Comparison of ENCODE assay signal across 9 mouse cellular contexts in the genomic region with DNA sequence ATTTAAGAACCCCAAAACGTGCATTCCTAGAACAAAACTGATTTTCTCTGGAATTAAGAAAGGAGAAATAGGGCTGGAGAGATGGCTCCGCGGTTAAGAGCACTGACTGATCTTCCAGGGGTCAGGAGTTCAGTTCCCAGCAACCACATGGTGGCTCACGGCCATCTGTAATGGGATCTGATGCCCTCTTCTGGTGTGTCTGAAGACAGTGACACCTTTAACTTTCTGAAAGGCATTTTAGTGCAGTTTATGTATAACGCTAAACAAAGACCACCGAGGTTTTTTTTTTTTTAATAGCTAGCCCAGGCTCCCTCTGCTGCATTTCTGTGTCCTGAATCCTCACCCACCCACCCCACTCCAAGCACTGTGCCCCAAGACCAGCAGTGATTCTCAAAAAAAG. TPM values are rescaled to one million over a fixed set of nuclear protein-coding genes. Genes with fewer than 3 reads are reported as not detected.
DNase-seq lines count a peak whose midpoint lies in the region; ATAC-seq and TF ChIP-seq lines count a peak whose summit lies in the region.
"Had no signal": no experiment of that assay in that cellular context is flagged by ENCODE, and none has a peak within 500 bp of the region (broad histone marks: within the 10 kb centered on the region; RNA-seq: fewer than 3 reads in every experiment).

No protein-coding gene starts in this region.

- H3K36me3 ChIP-seq in heart, embryonic 16.5 days (ENCODE audit: control insufficient read depth, insufficient read depth): no peaks in the 10 kb centered on the region
- H3K36me3 ChIP-seq in embryonic facial prominence, embryonic 11.5 days (replicated peaks; ENCODE audit: control insufficient read depth, insufficient read depth, low read depth, low read length): no peaks in the 10 kb centered on the region
- H3K36me3 ChIP-seq in hindbrain, embryonic 14.5 days (replicated peaks; ENCODE audit: control insufficient read depth, insufficient read depth): no peaks in the 10 kb centered on the region
- H3K36me3 ChIP-seq in midbrain, embryonic 12.5 days: no peaks in the 10 kb centered on the region

- H3K27ac ChIP-seq in heart, embryonic 16.5 days (ENCODE audit: low read length): no peak overlapping the region
- H3K27ac ChIP-seq in embryonic facial prominence, embryonic 11.5 days (replicated peaks; ENCODE audit: low read depth, low read length): no peak overlapping the region
- 0 out of 2 replicates have a peak overlapping the region, but pooled peaks have one; percentile 38 for H3K27ac ChIP-seq in hindbrain, embryonic 14.5 days
- H3K27ac ChIP-seq in midbrain, embryonic 12.5 days (replicated peaks): no peak overlapping the region

- peak overlapping the region; percentile 73 for H3K4me2 ChIP-seq in heart, embryonic 16.5 days (ENCODE audit: low read depth, low read length)
- H3K4me2 ChIP-seq in embryonic facial prominence, embryonic 11.5 days (ENCODE audit: low read depth, low read length): peak overlapping the region; percentile 19; the same call in 1 of the 2 replicates
- H3K4me2 ChIP-seq in hindbrain, embryonic 14.5 days (replicated peaks): peak overlapping the region; percentile 9; the same call in 1 of the 2 replicates
- peak overlapping the region; percentile 49 for H3K4me2 ChIP-seq in midbrain, embryonic 12.5 days (replicated peaks)

- TF ChIP-seq CTCF in lung, adult 2 months (IDR thresholded peaks at IDR 0.05; ENCODE audit: insufficient read depth, low read length): no peak

- DNase-seq in heart, adult 9 months (ENCODE audit: low spot score in 2 of 2): no peak
- DNase-seq in embryonic facial prominence, embryonic 11.5 days (ENCODE audit: low spot score): no peak
- no peak for DNase-seq in hindbrain, embryonic 14.5 days (ENCODE audit: low spot score)
- DNase-seq in cerebellum, adult 9-11 months: no peak
- no peak for DNase-seq in spleen, postnatal 36 days (ENCODE audit: low spot score in 2 of 2)
- DNase-seq in lung, adult 2 months: no peak

- H3K9ac ChIP-seq in heart, embryonic 16.5 days (ENCODE audit: low read length): no peak overlapping the region
- no peak overlapping the region for H3K9ac ChIP-seq in embryonic facial prominence, embryonic 11.5 days (replicated peaks; ENCODE audit: low read length)
- H3K9ac ChIP-seq in hindbrain, embryonic 14.5 days: peak overlapping the region; percentile 24; the same call in 1 of the 2 replicates
- 0 out of 2 replicates have a peak overlapping the region, but pooled peaks have one; percentile 11 for H3K9ac ChIP-seq in midbrain, embryonic 12.5 days (replicated peaks)

- peaks cover 4% of the 10 kb centered on the region; the same call in 1 of the 2 replicates for H3K4me1 ChIP-seq in heart, embryonic 16.5 days (ENCODE audit: control insufficient read depth, insufficient read depth, low read length)
- no peaks in the 10 kb centered on the region for H3K4me1 ChIP-seq in embryonic facial prominence, embryonic 11.5 days (ENCODE audit: control insufficient read depth, insufficient read depth, low read length)
- no peaks in the 10 kb centered on the region for H3K4me1 ChIP-seq in hindbrain, embryonic 14.5 days (replicated peaks; ENCODE audit: control insufficient read depth, insufficient read depth, low read length)
- peaks cover 3% of the 10 kb centered on the region; the same call in 1 of the 2 replicates for H3K4me1 ChIP-seq in midbrain, embryonic 12.5 days
- peaks cover 3% of the 10 kb centered on the region; the same call in 1 of the 2 replicates for H3K4me1 ChIP-seq in lung, adult 2 months (ENCODE audit: control insufficient read depth, insufficient read depth, low read length)

- ATAC-seq in heart, embryonic 16.5 days (replicated peaks; ENCODE audit: extremely low read depth, insufficient read depth, low FRiP score): no peak
- ATAC-seq in embryonic facial prominence, embryonic 11.5 days (replicated peaks; ENCODE audit: insufficient number of reproducible peaks, low FRiP score, low TSS enrichment, low read depth): no peak
- ATAC-seq in hindbrain, embryonic 14.5 days (ENCODE audit: low FRiP score): no peak
- no peak for ATAC-seq in midbrain, embryonic 12.5 days (ENCODE audit: low FRiP score, low read depth)

- no peaks in the 10 kb centered on the region for H3K9me3 ChIP-seq in heart, embryonic 16.5 days (replicated peaks; ENCODE audit: control insufficient read depth, low read length)
- no peaks in the 10 kb centered on the region for H3K9me3 ChIP-seq in embryonic facial prominence, embryonic 11.5 days (replicated peaks; ENCODE audit: control insufficient read depth, low read length)
- no peaks in the 10 kb centered on the region for H3K9me3 ChIP-seq in hindbrain, embryonic 14.5 days (ENCODE audit: control insufficient read depth, low read length)
- H3K9me3 ChIP-seq in midbrain, embryonic 12.5 days: no peaks in the 10 kb centered on the region

- no peaks in the 10 kb centered on the region for H3K27me3 ChIP-seq in heart, embryonic 16.5 days (ENCODE audit: control insufficient read depth, insufficient read depth, low read length)
- H3K27me3 ChIP-seq in embryonic facial prominence, embryonic 11.5 days (ENCODE audit: control insufficient read depth, insufficient read depth, low read length): no peaks in the 10 kb centered on the region
- no peaks in the 10 kb centered on the region for H3K27me3 ChIP-seq in hindbrain, embryonic 14.5 days (ENCODE audit: control insufficient read depth, insufficient read depth, low read length)
- peaks cover 13% of the 10 kb centered on the region for H3K27me3 ChIP-seq in midbrain, embryonic 12.5 days

- H3K4me3 ChIP-seq in heart, embryonic 16.5 days (ENCODE audit: low read length): no peak overlapping the region
- no peak overlapping the region for H3K4me3 ChIP-seq in embryonic facial prominence, embryonic 11.5 days (ENCODE audit: low read depth, low read length)
- H3K4me3 ChIP-seq in hindbrain, embryonic 14.5 days (replicated peaks; ENCODE audit: low read length): no peak overlapping the region
- no peak overlapping the region for H3K4me3 ChIP-seq in midbrain, embryonic 12.5 days
- H3K4me3 ChIP-seq in lung, adult 2 months (replicated peaks; ENCODE audit: extremely low read depth, low read depth, low read length): no peak overlapping the region

- WGBS in heart, embryonic 16.5 days: 13% methylated on average over 6 of the region's 6 CpGs
- WGBS in embryonic facial prominence, embryonic 11.5 days: 19% methylated on average over 6 of the region's 6 CpGs
- 19% methylated on average over 6 of the region's 6 CpGs for WGBS in hindbrain, embryonic 14.5 days
- WGBS in midbrain, embryonic 12.5 days: 17% methylated on average over 6 of the region's 6 CpGs
- WGBS in lung, adult 2 months: 6% methylated on average over 6 of the region's 6 CpGs

- no peak for TF ChIP-seq POLR2A in lung, adult 2 months (IDR thresholded peaks at IDR 0.05; ENCODE audit: borderline replicate concordance, extremely low read depth, low read depth, low read length)

RNA-seq across cellular contexts. Expression of gene Krt8, which starts 19.5 kb away (rescaled TPM):
- polyA plus RNA-seq in heart, embryonic 16.5 days (2015; fragmentation: Nextera tagmentation; extraction: Ambion mirVana): 132 and 209 TPM in 2 replicates
- 47.9 and 53.4 TPM in 2 replicates for polyA plus RNA-seq in embryonic facial prominence, embryonic 11.5 days (2014; fragmentation: Nextera tagmentation; extraction: Ambion mirVana)
- 4.1 and 6.8 TPM in 2 replicates for polyA plus RNA-seq in hindbrain, embryonic 14.5 days (2014; fragmentation: Nextera tagmentation; extraction: Ambion mirVana)
- polyA plus RNA-seq in midbrain, embryonic 12.5 days (2016; fragmentation: Nextera tagmentation; extraction: Ambion mirVana): 6.2 and 8.4 TPM in 2 replicates
- 128 and 147 TPM in 2 replicates for polyA plus RNA-seq in lung, adult 2 months (2012; rRNA removed)

RNA-seq across cellular contexts. Expression of gene Krt78, which starts 30.7 kb away (rescaled TPM):
- 0.14 TPM in 1 of 2 replicates, not detected in the other for polyA plus RNA-seq in heart, embryonic 16.5 days (2015; fragmentation: Nextera tagmentation; extraction: Ambion mirVana)
- 0.10 TPM in 1 of 2 replicates, not detected in the other for polyA plus RNA-seq in embryonic facial prominence, embryonic 11.5 days (2014; fragmentation: Nextera tagmentation; extraction: Ambion mirVana)
- polyA plus RNA-seq in hindbrain, embryonic 14.5 days (2014; fragmentation: Nextera tagmentation; extraction: Ambion mirVana): 0.07 TPM in 1 of 2 replicates, not detected in the other
- not detected in 2 replicates for polyA plus RNA-seq in midbrain, embryonic 12.5 days (2016; fragmentation: Nextera tagmentation; extraction: Ambion mirVana)
- 0.05 and 32.9 TPM in 2 replicates for polyA plus RNA-seq in lung, adult 2 months (2012; rRNA removed)
- polyA plus RNA-seq: spleen, adult 2 months had no signal

RNA-seq across cellular contexts. Expression of gene Krt18, which starts 43.2 kb away (rescaled TPM):
- polyA plus RNA-seq in heart, embryonic 16.5 days (2015; fragmentation: Nextera tagmentation; extraction: Ambion mirVana): 127 and 215 TPM in 2 replicates
- 57.9 and 75.1 TPM in 2 replicates for polyA plus RNA-seq in embryonic facial prominence, embryonic 11.5 days (2014; fragmentation: Nextera tagmentation; extraction: Ambion mirVana)
- 8.6 and 15.7 TPM in 2 replicates for polyA plus RNA-seq in hindbrain, embryonic 14.5 days (2014; fragmentation: Nextera tagmentation; extraction: Ambion mirVana)
- polyA plus RNA-seq in midbrain, embryonic 12.5 days (2016; fragmentation: Nextera tagmentation; extraction: Ambion mirVana): 3.2 and 4.3 TPM in 2 replicates
- 62.6 and 63.8 TPM in 2 replicates for polyA plus RNA-seq in lung, adult 2 months (2012; rRNA removed)

RNA-seq across cellular contexts. Expression of gene Krt79, which starts 44.6 kb away (rescaled TPM):
- 0.53 and 0.75 TPM in 2 replicates for polyA plus RNA-seq in heart, embryonic 16.5 days (2015; fragmentation: Nextera tagmentation; extraction: Ambion mirVana)
- polyA plus RNA-seq in embryonic facial prominence, embryonic 11.5 days (2014; fragmentation: Nextera tagmentation; extraction: Ambion mirVana): 0.35 TPM in 1 of 2 replicates, not detected in the other
- 0.29 TPM in 1 of 2 replicates, not detected in the other for polyA plus RNA-seq in hindbrain, embryonic 14.5 days (2014; fragmentation: Nextera tagmentation; extraction: Ambion mirVana)
- polyA plus RNA-seq in midbrain, embryonic 12.5 days (2016; fragmentation: Nextera tagmentation; extraction: Ambion mirVana): 0.14 and 0.27 TPM in 2 replicates
- polyA plus RNA-seq in lung, adult 2 months (2012; rRNA removed): 24.6 and 32.7 TPM in 2 replicates
- polyA plus RNA-seq: spleen, adult 2 months had no signal

Comparison
In these comparisons a context has a peak if more than half of its experiments do, and no peak if none do; other contexts are left out.
1. H3K4me2 ChIP-seq: peak in every context shown above with its lines; median percentile 73 in heart, embryonic 16.5 days; 49 in midbrain, embryonic 12.5 days; 19 in embryonic facial prominence, embryonic 11.5 days; 9 in hindbrain, embryonic 14.5 days.
2. H3K9ac ChIP-seq: peak in hindbrain, embryonic 14.5 days (single experiment) and midbrain, embryonic 12.5 days (single experiment); none in heart, embryonic 16.5 days (single experiment) and embryonic facial prominence, embryonic 11.5 days (single experiment).